Mouse (Mus musculus): Measurements from ENCODE around the gene Dclre1a.
"Not testable (repeated sequence)": the region's sequence is repeated elsewhere in the genome, so short reads cannot be mapped to it uniquely, and the experiment has no call there.

Dclre1a gene

DNA sequence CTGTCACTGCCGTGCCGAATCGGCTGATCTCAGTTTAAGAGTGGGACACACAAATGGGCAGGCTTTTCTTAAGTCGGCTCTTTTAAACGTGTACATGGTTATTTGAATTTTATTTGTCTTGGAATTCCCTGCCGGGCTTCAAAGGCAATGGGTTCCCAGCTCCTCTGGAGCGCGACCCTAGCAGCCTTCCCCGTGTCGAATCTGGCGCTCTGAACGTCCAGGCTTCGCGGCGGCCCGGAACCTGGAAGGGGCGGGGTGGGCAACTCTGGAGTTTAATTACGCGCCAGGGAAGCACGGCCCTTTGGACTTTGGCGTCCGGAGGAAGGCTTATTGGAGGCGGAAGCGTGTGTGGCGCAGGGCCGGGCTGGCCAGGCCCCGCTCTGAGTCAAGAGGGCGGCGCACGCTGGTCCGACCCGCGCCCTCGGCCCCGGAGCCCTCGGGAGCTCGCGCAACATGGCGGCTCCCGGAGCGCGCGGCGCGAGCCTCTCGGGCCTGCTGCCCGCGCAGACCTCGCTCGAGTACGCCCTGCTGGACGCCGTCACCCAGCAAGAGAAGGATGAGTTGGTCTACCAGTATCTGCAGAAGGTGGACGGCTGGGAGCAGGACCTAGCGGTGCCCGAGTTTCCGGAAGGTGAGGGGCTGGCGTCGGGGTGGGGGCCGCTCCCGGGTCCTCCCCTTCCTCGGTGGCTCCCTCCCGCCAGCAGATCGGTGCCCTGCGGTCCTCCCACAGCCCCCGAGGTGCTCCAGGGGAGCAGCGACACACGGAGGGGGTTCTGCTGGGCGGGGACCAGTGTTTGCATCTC lies 409 bp upstream of the Dclre1a start, which contains the start of gene Nhlrc2:
Nhlrc2 (plus strand) TSS at position 32 of the 803 bp plus-strand sequence.
- DNase-seq, result peak; percentile 91 to 94

DNA sequence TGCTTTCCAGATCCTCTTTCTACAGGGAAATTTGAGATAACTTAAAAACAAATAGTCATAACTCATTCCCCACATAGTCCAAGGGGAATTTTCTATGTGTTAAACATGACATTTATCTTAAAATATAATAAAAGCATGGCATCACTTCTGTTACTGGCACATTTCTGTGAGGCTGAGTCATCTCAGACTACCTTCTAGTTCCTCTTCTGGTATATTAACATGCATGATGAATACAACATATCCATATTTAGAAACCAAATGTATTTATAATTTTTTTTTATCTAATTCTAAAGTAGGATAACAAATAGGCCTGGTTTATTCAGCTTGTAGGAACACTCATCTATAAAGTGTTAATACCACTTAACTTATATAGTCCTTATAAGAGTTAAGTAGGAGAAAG lies 2.0 kb downstream of the Dclre1a start:
- DNase-seq, result no peak

DNA sequence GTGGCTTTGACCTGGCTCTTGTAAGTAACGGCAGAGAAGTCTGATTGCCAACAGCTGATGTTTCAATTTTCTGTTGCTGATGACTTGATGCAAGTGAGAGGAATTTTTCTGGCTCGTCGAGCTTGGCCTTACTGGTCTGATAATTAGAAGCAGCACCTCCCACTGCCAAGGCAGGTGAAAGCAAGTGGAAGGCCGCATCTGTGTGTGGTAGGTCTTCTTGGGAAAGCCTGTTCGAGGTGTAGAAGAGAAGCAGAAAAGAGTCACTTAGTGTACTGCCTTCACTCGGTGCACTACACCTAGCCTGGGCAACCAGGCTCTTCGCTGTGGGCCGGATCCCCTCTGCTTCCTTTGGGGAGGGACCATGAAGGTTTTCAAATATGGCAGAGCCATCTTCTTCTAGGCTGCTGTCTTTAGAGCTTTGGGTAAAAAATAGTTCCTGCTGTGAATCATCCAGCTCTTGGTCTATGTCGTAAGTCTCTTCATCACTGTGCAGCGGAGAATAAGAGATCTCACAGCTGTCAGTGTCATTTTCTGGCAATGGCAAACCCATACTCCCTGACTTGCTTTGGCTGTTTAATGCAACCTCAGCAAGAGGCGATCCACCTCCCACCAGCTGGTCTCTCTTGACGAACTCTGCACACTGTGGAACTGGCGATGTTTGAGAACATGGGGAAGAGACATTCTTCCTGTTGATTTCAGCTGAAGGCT lies 3.2 kb downstream of the Dclre1a start:
- peak; percentile 44 to 80 for DNase-seq

DNA sequence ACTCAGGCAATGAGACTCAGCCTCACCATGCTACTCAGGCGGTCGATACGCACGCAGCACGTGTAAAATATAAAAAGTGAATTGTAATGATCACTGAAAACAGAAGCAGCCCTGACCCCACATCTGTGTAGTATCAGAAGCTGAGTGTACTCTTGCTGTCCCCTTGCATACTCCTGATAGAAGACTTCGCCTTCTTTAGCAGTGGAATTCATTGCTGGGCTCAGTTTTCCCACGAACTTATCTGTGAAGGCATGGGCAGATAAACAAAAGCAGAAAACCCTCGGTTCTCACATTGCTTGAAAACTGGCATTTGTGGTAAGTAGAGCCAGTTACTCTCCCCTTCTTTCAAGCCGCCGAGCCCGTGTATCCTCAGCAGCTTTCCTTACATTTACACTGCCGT lies 4.7 kb downstream of the Dclre1a start:
- no peak for DNase-seq

DNA sequence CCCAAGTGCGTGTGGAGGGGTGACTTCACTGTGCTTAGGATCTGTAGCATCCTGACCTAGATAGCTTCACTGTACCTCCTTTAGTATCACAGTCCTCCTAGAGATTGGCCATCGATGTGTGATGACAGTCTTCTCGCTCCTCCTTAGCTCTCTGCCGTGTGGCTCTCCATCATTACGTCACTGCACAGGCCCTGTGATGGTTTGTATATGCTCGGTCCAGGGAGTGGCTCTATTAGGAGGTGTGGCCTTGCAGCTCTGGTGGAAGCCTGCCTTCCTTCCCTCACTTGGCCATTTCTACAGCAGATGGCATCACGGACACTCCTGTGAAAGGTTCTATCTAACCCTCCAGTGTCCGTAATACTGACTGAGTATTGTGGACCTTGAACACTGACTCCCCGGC lies 12.3 kb downstream of the Dclre1a start:
- DNase-seq, result no peak

DNA sequence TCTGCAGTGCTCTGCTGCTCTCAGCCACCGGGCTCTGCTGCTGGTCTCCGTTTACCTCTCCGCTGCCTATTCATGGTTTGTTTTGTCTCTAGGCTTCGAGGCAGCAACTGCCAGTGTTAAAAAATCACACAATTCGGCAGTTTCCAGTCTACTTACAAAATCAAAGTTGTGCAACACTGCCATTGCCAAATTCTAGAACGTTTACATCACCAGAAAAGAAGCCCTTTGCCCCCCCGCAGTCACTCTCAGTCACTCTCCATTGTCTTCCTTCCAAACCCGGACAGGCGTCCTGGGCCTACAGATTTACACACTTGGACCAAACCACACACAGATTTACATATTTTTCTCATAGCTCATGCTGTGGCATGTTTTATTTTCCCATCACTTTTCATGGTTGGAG lies 13.0 kb downstream of the Dclre1a start:
- peak; percentile 50 to 59 for DNase-seq

DNA sequence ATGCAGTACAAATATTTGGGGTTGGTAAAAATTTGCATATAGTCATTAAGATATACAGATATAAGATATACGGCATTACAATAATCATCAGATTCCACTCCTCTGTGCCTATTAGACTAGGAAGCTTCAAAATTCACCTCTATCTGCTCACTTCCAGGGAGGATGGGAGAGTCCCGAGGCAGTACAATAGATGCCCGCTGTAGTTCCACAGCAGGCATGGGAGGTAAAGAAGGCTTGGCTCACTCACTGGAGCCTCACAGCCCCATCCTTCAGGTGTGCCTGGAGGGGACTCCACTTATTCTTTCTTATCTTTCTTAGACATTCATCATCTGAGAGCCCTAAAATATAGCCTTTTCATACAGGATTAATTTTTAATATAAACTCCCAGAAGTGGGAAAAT lies 13.7 kb downstream of the Dclre1a start:
- DNase-seq, result no peak

DNA sequence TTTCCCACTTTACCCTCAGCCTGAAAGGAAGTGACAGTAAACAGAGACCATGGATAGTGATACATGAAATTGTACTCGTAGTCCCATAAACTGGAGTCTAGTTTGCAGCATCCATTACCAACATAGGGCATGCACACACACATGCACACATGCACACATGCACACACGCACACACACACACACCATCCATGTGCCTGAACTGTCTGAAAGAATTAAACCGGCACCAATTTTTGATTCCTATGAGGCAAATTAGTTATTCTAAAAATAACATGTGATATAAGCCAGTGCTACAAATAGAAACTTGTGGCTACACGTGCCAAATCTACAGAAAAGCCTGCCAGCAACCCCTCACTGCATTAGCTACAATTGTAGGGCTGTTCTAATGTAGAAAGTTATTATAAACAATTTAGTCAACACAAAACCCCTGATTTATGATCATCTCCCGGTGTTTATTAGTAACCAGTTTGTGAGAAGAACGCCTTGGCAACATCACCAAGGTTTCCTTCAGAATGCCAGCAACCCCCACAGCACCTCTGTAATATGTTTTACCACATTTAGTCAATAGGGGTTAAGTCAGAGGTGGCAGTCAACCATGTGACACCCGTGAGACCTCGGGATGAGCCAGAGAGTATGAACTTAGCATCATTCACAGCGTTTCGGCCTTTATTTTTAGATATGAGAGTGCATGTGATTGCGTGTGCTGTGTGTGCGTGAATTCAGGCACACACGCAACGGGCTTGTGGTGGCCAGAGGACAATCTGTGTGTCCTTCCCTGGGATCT lies 14.5 kb downstream of the Dclre1a start:
- DNase-seq, result peak; percentile 42 to 58

DNA sequence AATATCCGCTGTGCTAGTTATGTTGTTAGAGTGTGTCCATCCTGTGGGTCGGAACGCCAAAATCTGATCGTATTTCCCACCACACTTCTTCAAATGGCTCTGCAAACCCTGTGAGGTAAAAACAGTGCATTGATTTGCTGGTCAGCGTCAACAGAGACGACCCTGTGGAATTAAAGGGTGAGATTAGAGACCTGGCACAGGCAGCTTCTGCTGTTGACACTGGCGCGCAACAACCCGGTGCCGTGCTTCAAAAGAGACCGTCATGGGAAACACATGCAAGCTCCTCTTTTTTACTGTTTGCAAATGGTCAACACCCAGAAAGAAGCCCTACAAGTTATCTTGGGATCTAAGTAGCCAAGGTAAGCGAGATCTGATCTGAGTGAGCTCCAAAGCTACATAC lies 16.8 kb downstream of the Dclre1a start:
- DNase-seq, result no peak

DNA sequence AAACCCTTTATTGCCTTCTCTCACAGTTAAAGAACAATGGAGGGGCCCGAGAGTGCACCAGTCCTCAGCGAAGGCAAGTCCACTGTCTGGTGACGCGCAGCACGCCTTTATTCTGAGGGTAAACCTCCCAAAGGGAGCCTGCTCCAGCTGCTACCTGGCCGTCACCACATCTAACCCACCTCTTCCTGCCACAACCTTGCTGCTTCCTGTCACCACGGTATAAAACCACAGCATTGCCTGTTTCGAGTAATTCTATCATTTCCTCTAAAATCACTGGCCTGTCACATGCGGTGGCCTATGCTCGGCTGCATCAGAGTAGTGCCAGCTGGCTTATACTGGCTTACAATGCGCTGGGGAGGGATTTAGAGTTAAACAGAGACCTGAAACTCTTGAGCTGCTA lies 17.5 kb downstream of the Dclre1a start:
- DNase-seq, result not testable (repeated sequence)

DNA sequence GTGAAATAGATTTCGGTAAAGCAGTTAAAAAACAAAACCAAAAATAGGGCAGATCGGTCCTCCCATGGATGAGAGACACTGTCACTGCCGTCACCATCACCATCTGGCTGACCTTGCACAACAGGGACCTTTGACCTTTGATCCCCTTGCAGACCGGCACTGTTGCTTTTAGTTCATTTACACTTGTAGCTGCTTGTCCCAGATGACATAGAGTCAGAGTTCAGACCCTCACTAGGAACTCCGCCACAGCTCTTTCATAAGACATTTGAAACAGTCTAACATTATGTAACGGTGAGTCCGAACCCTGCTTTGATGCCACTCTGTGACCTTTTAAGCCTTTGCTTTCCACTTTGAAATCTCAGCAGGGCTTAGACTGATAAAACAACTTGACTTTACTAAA lies 28.6 kb downstream of the Dclre1a start:
- not testable (repeated sequence) for DNase-seq

DNA sequence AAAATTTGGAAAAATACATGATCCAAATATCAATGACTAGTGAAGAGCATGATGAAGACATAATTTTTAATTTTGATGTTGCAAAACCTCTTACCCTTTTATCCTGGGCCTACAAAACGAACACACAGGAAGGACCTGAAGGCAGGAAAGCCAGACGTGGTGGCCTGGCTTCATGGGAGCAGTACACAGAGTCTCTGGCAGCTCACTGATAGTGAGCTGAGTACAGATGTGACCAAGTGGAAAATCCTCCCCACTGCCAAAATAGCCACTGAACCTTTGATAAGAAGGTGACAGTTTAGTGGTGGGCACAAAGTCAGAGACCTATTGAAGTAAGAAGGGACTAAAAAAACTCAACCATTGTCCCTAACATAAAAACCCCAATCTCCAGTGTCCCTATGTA lies 34.5 kb downstream of the Dclre1a start:
- not testable (repeated sequence) for DNase-seq

DNA sequence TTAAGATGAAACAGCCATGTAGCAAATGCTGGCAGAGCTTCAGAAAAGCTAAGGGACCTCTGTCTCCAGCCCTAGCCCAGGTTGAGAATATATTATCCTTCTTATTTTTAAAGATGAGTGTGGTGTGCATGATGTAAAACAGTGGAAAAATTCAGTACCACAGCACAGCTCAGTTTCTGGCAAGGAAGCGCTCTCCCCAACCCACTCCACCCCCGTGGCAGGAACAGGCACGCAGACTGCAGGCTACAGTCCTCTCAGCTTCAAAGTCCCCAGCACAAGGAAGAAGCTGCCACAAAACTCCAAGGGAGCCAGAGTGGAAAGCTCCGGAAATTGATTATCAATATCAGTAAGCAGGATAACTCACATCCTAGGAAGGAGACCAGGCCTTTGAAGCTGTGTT lies 36.8 kb downstream of the Dclre1a start:
- not testable (repeated sequence) for DNase-seq

DNA sequence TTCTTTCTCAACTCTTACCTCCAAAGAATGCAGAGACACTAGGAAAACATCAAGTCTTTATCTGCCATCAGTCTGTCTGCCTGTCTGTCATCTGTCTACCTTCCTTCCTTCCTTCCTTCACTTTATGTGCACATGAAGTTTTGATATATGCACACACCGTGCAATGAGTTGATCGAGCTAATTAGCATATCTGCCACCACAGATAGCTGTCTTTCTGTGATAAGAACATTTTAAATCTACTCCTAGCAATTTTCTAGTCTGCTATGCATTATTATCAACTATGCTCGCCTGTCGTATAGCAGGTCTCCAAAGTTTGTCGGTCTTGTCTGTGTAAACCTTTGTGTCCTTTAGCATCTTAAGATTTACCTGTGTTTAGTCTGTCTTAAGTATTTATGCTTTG lies 44.5 kb downstream of the Dclre1a start:
- not testable (repeated sequence) for DNase-seq

DNA sequence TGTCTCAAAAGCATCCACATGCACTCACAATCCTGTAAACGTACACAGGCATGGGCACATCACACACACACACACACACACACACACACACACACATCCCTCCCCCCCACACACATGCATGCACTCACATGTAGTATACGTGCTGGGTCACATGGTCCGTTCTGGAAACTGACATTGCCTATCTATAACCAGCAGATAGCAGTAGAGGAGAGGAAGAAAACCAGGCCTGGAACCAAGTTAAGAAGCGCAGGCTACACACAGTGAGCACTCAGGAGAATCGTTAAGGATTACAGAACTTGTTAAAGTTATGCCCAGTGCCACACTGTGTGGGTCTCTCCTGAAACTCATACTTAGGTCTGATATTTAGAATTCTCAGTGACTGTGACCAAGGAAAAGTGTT lies 45.0 kb downstream of the Dclre1a start:
- not testable (repeated sequence) for DNase-seq

DNA sequence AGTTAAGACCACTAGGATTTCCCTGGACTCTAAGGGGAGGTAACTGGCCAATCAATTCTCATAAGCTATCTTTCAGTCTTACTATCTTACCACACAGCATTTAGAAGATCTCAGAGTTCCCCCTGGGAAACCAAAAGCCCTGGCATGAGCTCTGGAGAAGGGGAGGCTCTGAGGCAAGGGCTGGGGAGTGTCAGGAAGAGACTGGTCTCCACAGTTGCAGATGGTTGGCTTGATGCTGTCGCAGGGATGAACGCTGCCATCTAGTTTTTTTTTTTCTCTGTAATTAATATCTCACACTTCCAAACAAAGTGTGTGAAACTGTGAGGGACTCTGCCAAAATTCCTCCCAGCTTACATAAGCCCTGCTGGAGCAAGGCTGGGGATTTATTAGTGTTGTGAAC lies 53.9 kb downstream of the Dclre1a start:
- DNase-seq, result not testable (repeated sequence)

DNA sequence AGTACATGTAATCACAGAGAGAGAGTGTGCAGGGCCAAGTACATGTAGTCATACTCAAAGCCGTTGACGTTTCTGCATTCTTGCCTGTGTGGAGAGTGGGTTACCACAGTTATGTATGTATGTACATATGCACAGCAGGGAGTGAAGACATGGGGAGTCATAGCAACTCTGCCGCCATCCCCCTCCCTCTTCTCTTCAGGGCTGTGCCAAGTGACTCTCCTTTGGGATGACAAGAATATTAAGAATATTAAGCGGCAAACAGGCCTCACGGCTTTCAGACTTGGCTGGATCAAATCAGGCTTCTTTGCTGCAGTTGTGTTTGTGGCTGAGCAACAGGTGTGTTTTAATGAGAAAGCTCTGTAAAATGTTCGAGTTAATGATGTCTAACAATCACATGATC lies 58.4 kb downstream of the Dclre1a start:
- no peak for DNase-seq

DNA sequence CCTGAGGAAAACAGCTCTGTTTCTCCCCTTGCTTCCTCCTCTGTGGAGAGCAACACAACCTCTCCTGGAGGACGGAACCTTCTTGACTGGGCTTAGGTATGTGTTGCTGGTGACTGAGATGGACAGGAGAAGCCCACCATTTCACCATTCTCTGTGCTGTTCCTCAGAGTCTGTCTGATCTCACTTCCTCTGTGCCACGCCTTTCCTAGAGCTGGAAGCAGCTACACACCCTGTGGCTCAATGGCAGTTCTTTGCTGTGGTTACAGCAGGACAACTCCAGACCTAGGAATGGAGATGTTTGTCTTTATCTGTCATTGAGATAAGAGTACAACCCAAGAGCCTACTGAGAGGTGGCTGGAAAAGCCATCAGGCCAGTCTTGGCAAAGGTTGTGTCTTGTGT lies 60.7 kb downstream of the Dclre1a start:
- no peak for DNase-seq

DNA sequence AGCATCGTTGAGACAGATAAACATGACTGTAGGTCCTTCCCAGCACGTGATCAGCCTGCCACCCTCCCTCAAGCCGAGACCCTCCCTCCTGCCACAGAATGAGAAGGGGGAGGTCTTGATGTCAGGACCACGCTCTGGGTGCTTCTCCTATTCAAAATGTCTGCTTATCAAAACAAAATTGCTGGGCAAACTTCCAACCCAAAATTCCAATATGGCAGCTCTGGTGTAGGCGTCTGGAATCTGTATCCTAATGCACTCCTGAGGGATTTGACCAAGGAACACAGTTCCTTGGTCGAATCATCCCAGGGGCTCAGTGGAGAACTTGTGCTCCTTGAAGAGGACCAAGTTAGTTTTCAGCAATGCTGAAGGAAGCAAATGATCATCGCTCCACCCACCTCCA lies 61.1 kb downstream of the Dclre1a start:
- no peak for DNase-seq

DNA sequence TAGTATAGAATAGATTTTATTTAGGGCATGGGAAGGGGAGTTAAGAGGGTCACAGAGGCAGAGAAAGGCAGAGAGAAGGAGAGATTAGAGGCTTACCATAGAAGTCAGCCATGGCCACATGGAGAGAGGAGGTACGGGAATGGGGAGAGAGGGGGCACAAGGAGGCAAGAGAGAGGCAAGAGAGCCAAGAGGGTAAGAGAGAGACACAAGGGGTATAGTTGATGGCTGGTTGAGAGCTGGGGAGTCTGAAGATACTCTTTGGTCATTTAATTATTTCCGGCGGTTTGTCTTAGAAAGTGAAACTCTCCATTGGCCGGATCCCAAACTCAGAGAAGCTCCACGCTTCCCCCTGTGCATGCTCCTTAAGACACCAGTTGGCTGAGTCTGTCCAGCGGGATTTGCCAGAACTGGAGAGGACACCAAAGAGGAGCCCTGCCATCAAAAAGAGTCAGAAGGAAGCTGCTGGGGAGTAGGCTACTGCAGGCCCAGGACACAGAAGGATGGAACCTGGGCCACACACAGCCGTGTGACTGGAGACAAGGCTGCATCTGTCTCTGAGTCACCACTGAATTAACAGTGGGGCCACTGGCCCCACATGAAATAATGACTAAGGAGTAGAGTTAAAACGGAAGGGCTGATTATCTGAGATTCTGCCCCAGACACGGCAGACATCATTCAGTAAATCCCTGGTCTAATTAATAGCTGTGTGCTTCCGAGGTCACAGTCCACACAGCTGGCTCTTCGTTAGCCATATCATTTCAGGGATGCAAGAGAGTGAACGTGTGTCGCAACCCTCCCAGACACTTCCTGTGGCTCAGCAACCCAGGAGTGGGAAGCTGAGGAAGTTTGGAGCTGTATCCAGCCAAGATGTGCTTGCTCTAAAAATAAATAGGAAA lies 62.4 kb downstream of the Dclre1a start:
- DNase-seq, result peak; percentile 28 to 79

DNA sequence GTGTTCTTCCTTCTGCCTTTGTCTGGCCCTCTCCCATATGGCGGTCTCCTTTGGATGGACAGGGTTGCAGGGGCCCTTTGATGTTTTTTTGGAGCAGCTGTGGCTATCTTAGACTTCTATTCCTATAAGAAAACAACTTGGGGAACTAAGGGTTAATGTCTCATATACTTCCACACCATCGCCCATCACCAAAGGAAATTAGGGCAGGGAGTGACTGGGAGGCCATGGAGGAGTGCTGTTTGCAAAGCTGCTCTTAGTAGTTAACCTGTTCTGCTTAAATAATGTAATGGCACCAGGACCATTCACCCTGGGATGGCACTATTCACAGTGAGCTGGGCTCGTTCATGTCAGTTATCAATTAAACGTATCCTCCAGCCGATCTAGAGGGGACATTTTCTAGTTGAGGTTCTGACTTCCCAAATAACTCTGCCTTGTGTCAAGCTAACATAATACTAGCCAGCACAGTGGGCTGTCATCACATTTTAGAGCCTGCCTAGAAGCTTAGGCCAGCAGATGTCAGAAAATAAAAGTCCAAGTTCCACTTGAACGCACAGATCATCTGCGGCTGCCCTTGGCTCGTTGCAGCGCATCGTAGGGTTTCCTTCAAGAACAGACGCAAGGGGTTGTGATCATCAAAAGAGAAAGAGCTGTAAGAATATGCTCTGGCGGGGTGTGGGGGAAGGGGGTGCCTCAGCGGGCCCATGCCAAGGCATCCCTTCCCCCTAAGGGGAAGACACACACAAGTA lies 63.2 kb downstream of the Dclre1a start:
- DNase-seq, result no peak
